Mouse (Mus musculus) heart, embryonic 15.5 days (tissue): ENCODE measurements around the gene Ldb2. TPM values are rescaled to one million over a fixed set of nuclear protein-coding genes. Genes with fewer than 3 reads are reported as not detected.

Experiments
- ATAC-seq: fragments of 200-750 bp; cut with Nextera tagmentation; replicated peaks from 2 replicates; pipeline ENCODE4 v1.8.0; 2017; ENCODE audit warnings: low read depth, moderate TSS enrichment; ENCODE audit not compliant: insufficient number of reproducible peaks, insufficient read depth, low FRiP score
- H3K27ac ChIP-seq: fragments of 300-500 bp; sonication (generic); 2 replicates; pipeline ENCODE4 v1.5.1; 2015; ENCODE audit warnings: mild to moderate bottlenecking, inconsistent platforms
- H3K27me3 ChIP-seq: fragments of 300-500 bp; sonication (generic); 2 replicates; pipeline ENCODE4 v1.6.1; 2015; ENCODE audit warnings: inconsistent platforms
- H3K36me3 ChIP-seq: fragments of 300-500 bp; sonication (generic); 2 replicates; pipeline ENCODE4 v1.6.1; 2015; ENCODE audit warnings: mild to moderate bottlenecking, inconsistent platforms
- H3K4me1 ChIP-seq: fragments of 300-500 bp; sonication (generic); replicated peaks from 2 replicates; pipeline ENCODE4 v1.6.1; 2015; ENCODE audit warnings: inconsistent platforms
- H3K4me2 ChIP-seq: fragments of 300-500 bp; sonication (generic); 2 replicates; pipeline ENCODE4 v1.6.1; 2015; ENCODE audit warnings: inconsistent platforms, mild to moderate bottlenecking, moderate library complexity
- H3K4me3 ChIP-seq: fragments of 300-500 bp; sonication (generic); 2 replicates; pipeline ENCODE4 v1.5.1; 2015; ENCODE audit warnings: mild to moderate bottlenecking, inconsistent platforms
- H3K9ac ChIP-seq: fragments of 300-500 bp; sonication (generic); 2 replicates; pipeline ENCODE4 v1.6.1; 2015; ENCODE audit warnings: mild to moderate bottlenecking, inconsistent platforms
- H3K9me3 ChIP-seq: fragments of 300-500 bp; sonication (generic); replicated peaks from 2 replicates; pipeline ENCODE4 v1.6.1; 2016; ENCODE audit warnings: inconsistent platforms
- WGBS: fragments of 180-500 bp; shearing (Covaris S2); methylation state at CpG from one replicate; pipeline ENCODE4 v1.1.7; 2015; ENCODE audit warnings: mixed read lengths; 5-methylcytosine and 5-hydroxymethylcytosine counted together
- polyA plus RNA-seq: library from polyadenylated mRNA; unstranded; fragments of >200 nt; fragmentation: Nextera tagmentation; extraction: Ambion mirVana; gene quantifications from 2 replicates; pipeline ENCODE4 v1.2.1, GENCODE M21; 2015

The Ldb2 gene
- polyA plus RNA-seq, 1 experiment from 2014 or later: 13.3 TPM

GRCm38 (mm10) chr5:44635546-44635945, 163.9 kb downstream of the Ldb2 start:
- Histone ChIP-seq H3K9ac (no peak overlapping the region), H3K9me3 (no peaks in the 10 kb centered on the region), H3K36me3 (no peaks in the 10 kb centered on the region), H3K4me1 (no peaks in the 10 kb centered on the region), H3K4me3 (no peak overlapping the region), H3K27ac (no peak overlapping the region), H3K4me2 (no peak overlapping the region), H3K27me3 (no peaks in the 10 kb centered on the region)
- ATAC-seq: no peak
- 73% methylated on average over 6 of the region's 6 CpGs for WGBS

GRCm38 (mm10) chr5:44629034-44629625, 170.3 kb downstream of the Ldb2 start:
- no peak overlapping the region for H3K27ac ChIP-seq
- ATAC-seq: no peak

GRCm38 (mm10) chr5:44627487-44627886, 172.0 kb downstream of the Ldb2 start:
- Histone ChIP-seq H3K4me3 (no peak overlapping the region), H3K27ac (no peak overlapping the region), H3K36me3 (no peaks in the 10 kb centered on the region), H3K9me3 (no peaks in the 10 kb centered on the region), H3K4me2 (no peak overlapping the region), H3K27me3 (no peaks in the 10 kb centered on the region), H3K9ac (no peak overlapping the region), H3K4me1 (no peaks in the 10 kb centered on the region)
- 78% methylated on average over 5 of the region's 5 CpGs for WGBS
- no peak for ATAC-seq

More at GRCm38 (mm10) chr5:44629034-44629625, 170.3 kb downstream of the Ldb2 start:
- Histone ChIP-seq H3K27me3 (no peaks in the 10 kb centered on the region), H3K4me2 (no peak overlapping the region), H3K9me3 (no peaks in the 10 kb centered on the region), H3K4me1 (no peaks in the 10 kb centered on the region), H3K36me3 (no peaks in the 10 kb centered on the region), H3K9ac (no peak overlapping the region), H3K4me3 (no peak overlapping the region)
- WGBS: 86% methylated on average over 3 of the region's 3 CpGs

GRCm38 (mm10) chr5:44626885-44627284, 172.6 kb downstream of the Ldb2 start:
- H3K27ac ChIP-seq: no peak overlapping the region
- H3K4me1 ChIP-seq: no peaks in the 10 kb centered on the region
- no peak overlapping the region for H3K4me2 ChIP-seq
- no peaks in the 10 kb centered on the region for H3K9me3 ChIP-seq
- H3K4me3 ChIP-seq: no peak overlapping the region
- H3K36me3 ChIP-seq: no peaks in the 10 kb centered on the region
- 81% methylated on average over 2 of the region's 2 CpGs for WGBS
- H3K27me3 ChIP-seq: no peaks in the 10 kb centered on the region
- no peak overlapping the region for H3K9ac ChIP-seq
- no peak for ATAC-seq

GRCm38 (mm10) chr5:44626114-44626513, 173.4 kb downstream of the Ldb2 start:
- Histone ChIP-seq H3K4me2 (no peak overlapping the region), H3K9me3 (no peaks in the 10 kb centered on the region), H3K27ac (no peak overlapping the region; the same call in 1 of the 2 replicates), H3K27me3 (no peaks in the 10 kb centered on the region), H3K36me3 (no peaks in the 10 kb centered on the region), H3K4me3 (no peak overlapping the region), H3K9ac (no peak overlapping the region), H3K4me1 (no peaks in the 10 kb centered on the region)
- ATAC-seq: no peak
- 61% methylated on average over 2 of the region's 2 CpGs for WGBS

- no peak overlapping the region for H3K9ac ChIP-seq
- no peaks in the 10 kb centered on the region for H3K4me1 ChIP-seq
- H3K27ac ChIP-seq: no peak overlapping the region
- H3K4me2 ChIP-seq: no peak overlapping the region
- WGBS: 87% methylated on average over 7 of the region's 7 CpGs
- H3K27me3 ChIP-seq: no peaks in the 10 kb centered on the region
- no peaks in the 10 kb centered on the region for H3K36me3 ChIP-seq
- no peaks in the 10 kb centered on the region for H3K9me3 ChIP-seq
- no peak overlapping the region for H3K4me3 ChIP-seq
- no peak for ATAC-seq
These were observed 183.8 kb downstream of the Ldb2 start for GRCm38 (mm10) chr5:44615677-44616076.

- H3K4me2 ChIP-seq: no peak overlapping the region
These were observed 190.6 kb downstream of the Ldb2 start for GRCm38 (mm10) chr5:44608901-44609300.

GRCm38 (mm10) chr5:44601340-44601739, 198.1 kb downstream of the Ldb2 start:
- ATAC-seq: no peak
- Histone ChIP-seq H3K4me3 (no peak overlapping the region), H3K27ac (no peak overlapping the region), H3K27me3 (peaks cover 5% of the 10 kb centered on the region; the same call in 1 of the 2 replicates), H3K36me3 (no peaks in the 10 kb centered on the region), H3K4me1 (peaks cover 2% of the 10 kb centered on the region; the same call in 1 of the 2 replicates), H3K9ac (no peak overlapping the region), H3K9me3 (no peaks in the 10 kb centered on the region), H3K4me2 (no peak overlapping the region)
- 24% methylated on average over 1 of the region's 1 CpGs for WGBS

More at GRCm38 (mm10) chr5:44608901-44609300, 190.6 kb downstream of the Ldb2 start:
- Histone ChIP-seq H3K27me3 (no peaks in the 10 kb centered on the region), H3K4me3 (no peak overlapping the region), H3K9ac (no peak overlapping the region), H3K9me3 (no peaks in the 10 kb centered on the region), H3K4me1 (no peaks in the 10 kb centered on the region), H3K36me3 (no peaks in the 10 kb centered on the region), H3K27ac (no peak overlapping the region)
- no peak for ATAC-seq
- WGBS: 49% methylated on average over 2 of the region's 2 CpGs

GRCm38 (mm10) chr5:44593522-44594218, 205.8 kb downstream of the Ldb2 start:
- no peak for ATAC-seq
- Histone ChIP-seq H3K9ac (no peak overlapping the region), H3K36me3 (no peaks in the 10 kb centered on the region), H3K27ac (peak overlapping the region; percentile 29; the same call in 1 of the 2 replicates), H3K27me3 (no peaks in the 10 kb centered on the region), H3K4me2 (no peak overlapping the region), H3K4me1 (peaks cover 3% of the 10 kb centered on the region; the same call in 1 of the 2 replicates), H3K4me3 (no peak overlapping the region), H3K9me3 (no peaks in the 10 kb centered on the region)
- whole genome bisulfite sequencing: 64% methylated on average over 15 of the region's 15 CpGs

GRCm38 (mm10) chr5:44590750-44591149, 208.7 kb downstream of the Ldb2 start:
- no peak for ATAC-seq
- no peaks in the 10 kb centered on the region for H3K36me3 ChIP-seq
- H3K4me3 ChIP-seq: no peak overlapping the region
- no peak overlapping the region for H3K27ac ChIP-seq
- 76% methylated on average over 3 of the region's 3 CpGs for WGBS
- no peak overlapping the region for H3K9ac ChIP-seq
- H3K9me3 ChIP-seq: no peaks in the 10 kb centered on the region
- H3K4me1 ChIP-seq: peaks cover 3% of the 10 kb centered on the region; the same call in 1 of the 2 replicates
- H3K27me3 ChIP-seq: no peaks in the 10 kb centered on the region
- H3K4me2 ChIP-seq: no peak overlapping the region

- Histone ChIP-seq H3K4me3 (no peak overlapping the region), H3K9me3 (no peaks in the 10 kb centered on the region), H3K36me3 (no peaks in the 10 kb centered on the region), H3K4me1 (peaks cover 3% of the 10 kb centered on the region; the same call in 1 of the 2 replicates), H3K27me3 (no peaks in the 10 kb centered on the region), H3K9ac (no peak overlapping the region), H3K4me2 (no peak overlapping the region), H3K27ac (no peak overlapping the region)
- WGBS: 30% methylated on average over 1 of the region's 1 CpGs
- ATAC-seq: no peak
These were observed 210.2 kb downstream of the Ldb2 start for GRCm38 (mm10) chr5:44589318-44589717.

- ATAC-seq: no peak
- no peaks in the 10 kb centered on the region for H3K27me3 ChIP-seq
- H3K4me1 ChIP-seq: no peaks in the 10 kb centered on the region
- WGBS: 64% methylated on average over 5 of the region's 5 CpGs
- no peak overlapping the region for H3K4me2 ChIP-seq
- no peak overlapping the region for H3K4me3 ChIP-seq
- H3K9ac ChIP-seq: no peak overlapping the region
- no peak overlapping the region for H3K27ac ChIP-seq
- H3K36me3 ChIP-seq: no peaks in the 10 kb centered on the region
- H3K9me3 ChIP-seq: no peaks in the 10 kb centered on the region
These were observed 212.9 kb downstream of the Ldb2 start for GRCm38 (mm10) chr5:44586571-44586970.
